Comparison of ENCODE assay signal across 8 mouse cellular contexts in the genomic region with DNA sequence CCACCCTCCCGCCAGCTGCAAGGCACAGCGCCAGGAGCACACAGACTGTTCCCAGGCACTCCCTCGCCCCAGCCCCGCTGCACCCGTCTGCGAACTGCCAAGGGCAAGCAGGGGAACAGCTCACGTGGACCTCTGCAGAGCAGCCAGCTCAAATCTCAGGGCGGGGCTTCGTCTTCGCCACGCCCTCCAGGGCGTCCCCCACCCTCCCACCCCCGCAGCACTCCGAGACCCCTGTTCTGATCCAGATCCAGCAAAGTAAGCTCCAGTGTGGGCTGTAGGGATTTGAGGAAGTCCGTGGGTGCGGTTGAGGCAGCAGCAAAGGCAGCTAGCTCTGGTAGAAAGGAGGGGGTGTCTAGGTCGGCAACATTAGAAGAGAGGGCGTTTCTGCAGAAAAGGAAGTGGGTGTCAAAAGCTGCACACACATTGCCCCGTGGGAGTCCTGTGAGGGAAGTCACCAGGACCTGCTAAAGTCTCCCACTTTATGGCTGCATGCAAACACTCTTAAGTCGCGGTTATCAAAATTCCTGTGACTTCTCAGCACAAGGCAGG.
A peak's percentile ranks its signal among the peaks of the same experiment; 100 is the strongest.
DNase-seq lines count a peak whose midpoint lies in the region; ATAC-seq and TF ChIP-seq lines count a peak whose summit lies in the region.

No protein-coding gene starts in this region.

- peak overlapping the region; percentile 61 for H3K27ac ChIP-seq in embryonic facial prominence, embryonic 12.5 days
- H3K27ac ChIP-seq in kidney, embryonic 14.5 days (ENCODE audit: low read depth, low read length) = peak overlapping the region; percentile 81
- peak overlapping the region; percentile 46 for H3K27ac ChIP-seq in liver, adult 2 months (replicated peaks; ENCODE audit: insufficient read depth, low read depth, low read length)
- H3K27ac ChIP-seq in stomach, embryonic 15.5 days = peak overlapping the region; percentile 73

- 2% methylated on average over 21 of the region's 21 CpGs for WGBS in embryonic facial prominence, embryonic 12.5 days
- WGBS in kidney, embryonic 14.5 days = under 1% methylated on average over 21 of the region's 21 CpGs
- WGBS in liver, adult 2 months = 5% methylated on average over 21 of the region's 21 CpGs
- 2% methylated on average over 21 of the region's 21 CpGs for WGBS in stomach, embryonic 15.5 days

- no peak for TF ChIP-seq CTCF in liver, adult 2 months (IDR thresholded peaks at IDR 0.05; ENCODE audit: low read depth, low read length)

- no peaks in the 10 kb centered on the region for H3K79me2 ChIP-seq in liver, adult 2 months (ENCODE audit: control insufficient read depth, insufficient read depth, low read length)

- peak; percentile 88 for ATAC-seq in embryonic facial prominence, embryonic 12.5 days (ENCODE audit: insufficient number of reproducible peaks, insufficient read depth, low FRiP score, low TSS enrichment)
- peak; percentile 91 for ATAC-seq in kidney, embryonic 14.5 days (ENCODE audit: low FRiP score, low TSS enrichment)
- ATAC-seq in monocyte, adult 5-6 weeks (replicated peaks; ENCODE audit: insufficient number of reproducible peaks, low FRiP score, low TSS enrichment, poor library complexity, severe bottlenecking) = peak; percentile 71
- ATAC-seq in stomach, embryonic 15.5 days (ENCODE audit: insufficient read depth, low FRiP score, low read depth) = peak; percentile 93

- no peaks in the 10 kb centered on the region for H3K9me3 ChIP-seq in embryonic facial prominence, embryonic 12.5 days
- no peaks in the 10 kb centered on the region for H3K9me3 ChIP-seq in kidney, embryonic 14.5 days (ENCODE audit: control insufficient read depth, low read length)
- H3K9me3 ChIP-seq in stomach, embryonic 15.5 days = no peaks in the 10 kb centered on the region

- no peaks in the 10 kb centered on the region for H3K27me3 ChIP-seq in embryonic facial prominence, embryonic 12.5 days
- H3K27me3 ChIP-seq in kidney, embryonic 14.5 days (ENCODE audit: control insufficient read depth, insufficient read depth, low read length) = no peaks in the 10 kb centered on the region
- no peaks in the 10 kb centered on the region for H3K27me3 ChIP-seq in liver, adult 2 months (ENCODE audit: control insufficient read depth, insufficient read depth, low read length)
- no peaks in the 10 kb centered on the region for H3K27me3 ChIP-seq in stomach, embryonic 15.5 days (replicated peaks)

- TF ChIP-seq POLR2A in liver, adult 2 months (IDR thresholded peaks at IDR 0.05; ENCODE audit: extremely low read depth, insufficient read depth, low read length) = no peak

- peak; percentile 86 for DNase-seq in 3134 (ENCODE audit: extremely low read depth, insufficient read length, low spot score)
- DNase-seq in adrenal gland, adult 8-10 months = peak; percentile 91
- peak; percentile 91 to 92 for DNase-seq in heart, adult 9 months (ENCODE audit: low spot score in 2 of 2)
- DNase-seq in liver, adult 2 months (ENCODE audit: extremely low read depth, low read depth, low spot score) = peak; percentile 74

- peaks cover 21% of the 10 kb centered on the region for H3K4me1 ChIP-seq in embryonic facial prominence, embryonic 12.5 days
- peaks cover 21% of the 10 kb centered on the region for H3K4me1 ChIP-seq in kidney, embryonic 14.5 days (ENCODE audit: control insufficient read depth, insufficient read depth, low read length)
- peaks cover 3% of the 10 kb centered on the region for H3K4me1 ChIP-seq in liver, adult 2 months (ENCODE audit: control insufficient read depth, insufficient read depth, low read length)
- peaks cover 20% of the 10 kb centered on the region for H3K4me1 ChIP-seq in stomach, embryonic 15.5 days

- no peaks in the 10 kb centered on the region for H3K36me3 ChIP-seq in embryonic facial prominence, embryonic 12.5 days
- H3K36me3 ChIP-seq in kidney, embryonic 14.5 days (ENCODE audit: control insufficient read depth, insufficient read depth, low read length) = no peaks in the 10 kb centered on the region
- H3K36me3 ChIP-seq in liver, adult 2 months (ENCODE audit: control insufficient read depth, insufficient read depth, low read length) = no peaks in the 10 kb centered on the region
- no peaks in the 10 kb centered on the region for H3K36me3 ChIP-seq in stomach, embryonic 15.5 days

- H3K4me2 ChIP-seq in embryonic facial prominence, embryonic 12.5 days (replicated peaks) = peak overlapping the region; percentile 63
- peak overlapping the region; percentile 48 for H3K4me2 ChIP-seq in kidney, embryonic 14.5 days (replicated peaks; ENCODE audit: low read depth, low read length)
- H3K4me2 ChIP-seq in stomach, embryonic 15.5 days = peak overlapping the region; percentile 60

- H3K4me3 ChIP-seq in embryonic facial prominence, embryonic 12.5 days = peak overlapping the region; percentile 29
- H3K4me3 ChIP-seq in kidney, embryonic 14.5 days (ENCODE audit: low read length) = peak overlapping the region; percentile 28
- H3K4me3 ChIP-seq in liver, adult 2 months (ENCODE audit: insufficient read depth, low read depth, low read length) = peak overlapping the region; percentile 47
- H3K4me3 ChIP-seq in stomach, embryonic 15.5 days (replicated peaks) = peak overlapping the region; percentile 35

- H3K9ac ChIP-seq in embryonic facial prominence, embryonic 12.5 days = peak overlapping the region; percentile 1; the same call in 1 of the 2 replicates
- peak overlapping the region; percentile 45; the same call in 1 of the 2 replicates for H3K9ac ChIP-seq in kidney, embryonic 14.5 days (ENCODE audit: low read depth, low read length)
- H3K9ac ChIP-seq in liver, adult 2 months (ENCODE audit: low read depth, low read length) = peak overlapping the region; percentile 49
- H3K9ac ChIP-seq in stomach, embryonic 15.5 days = no peak overlapping the region

Comparison
In these comparisons a context has a peak if more than half of its experiments do, and no peak if none do; other contexts are left out.
1. Peak in every context shown above with its lines: DNase-seq, ATAC-seq, H3K4me3 ChIP-seq and H3K27ac ChIP-seq.